Mouse (Mus musculus) adrenal gland, adult 18-20 months (tissue): ENCODE measurements around the gene Tas2r135. TPM values are rescaled to one million over a fixed set of nuclear protein-coding genes. Genes with fewer than 3 reads are reported as not detected.

ENCODE experiments used
- DNase-seq, 2 experiments: peaks; one replicate each; pipeline ENCODE4 v3.0.0; 2021 to 2022; ENCODE audit warnings: low spot score in 2 of 2
- total RNA-seq, 2 experiments: library from RNA; stranded (reverse); gene quantifications; 1 replicate in 1 of 2; 2 replicates in 1 of 2; pipeline ENCODE4 v1.2.3; 2021

Gene Tas2r135
- total RNA-seq, 2 experiments from 2014 or later = 0.38 to 3.4 TPM

DNA sequence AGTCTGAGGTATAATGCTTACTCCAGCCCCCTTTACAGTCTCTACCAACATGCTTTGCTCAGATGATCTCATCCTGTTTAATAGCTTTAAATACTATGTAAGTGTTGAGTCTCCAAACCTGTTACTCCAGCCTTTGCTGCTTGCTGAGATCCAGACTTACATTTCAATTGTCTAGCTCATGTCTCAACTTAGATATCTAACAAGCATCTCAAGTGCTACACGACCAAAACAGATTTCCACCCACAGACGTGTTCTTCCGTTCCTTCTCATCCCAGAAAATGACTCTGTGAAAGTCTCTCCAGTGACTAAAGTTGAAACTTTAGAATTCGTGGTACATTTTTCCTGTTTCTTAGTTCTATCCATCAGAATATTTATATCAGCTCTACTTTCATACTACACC, 21.1 kb downstream of the Tas2r135 start:
- DNase-seq = no peak

DNA sequence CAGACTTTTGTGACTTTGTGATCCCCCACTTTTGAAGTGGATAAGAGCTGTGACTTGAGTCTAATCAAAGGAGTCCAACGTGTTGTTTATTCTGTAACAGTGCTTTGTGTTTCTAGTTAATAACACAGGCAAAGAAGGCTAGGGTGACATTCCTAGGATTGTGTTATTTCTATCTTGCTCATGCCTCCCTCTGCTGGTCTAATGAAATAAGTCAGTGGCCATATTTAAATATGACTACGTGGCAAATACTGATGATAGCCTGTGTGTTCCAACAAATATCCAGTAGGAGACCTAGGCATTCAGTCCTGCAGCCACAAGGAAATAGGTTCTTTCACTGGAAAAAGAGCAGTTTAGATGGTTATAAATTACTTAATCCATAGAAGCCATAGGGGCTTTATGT, 28.3 kb downstream of the Tas2r135 start:
- no peak for DNase-seq

DNA sequence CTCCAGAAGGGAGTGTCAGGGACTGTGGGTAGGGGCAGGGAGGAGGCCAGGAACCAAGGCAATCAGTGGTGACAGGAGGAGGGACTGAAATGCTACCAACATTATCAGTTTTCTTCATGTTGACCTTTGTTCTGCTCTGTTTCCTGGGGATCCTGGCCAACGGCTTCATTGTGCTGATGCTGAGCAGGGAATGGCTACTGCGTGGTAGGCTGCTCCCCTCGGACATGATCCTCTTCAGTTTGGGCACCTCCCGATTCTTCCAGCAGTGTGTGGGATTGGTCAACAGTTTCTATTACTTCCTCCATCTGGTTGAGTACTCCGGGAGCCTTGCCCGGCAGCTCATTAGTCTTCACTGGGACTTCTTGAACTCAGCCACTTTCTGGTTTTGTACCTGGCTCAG, 29.2 kb downstream of the Tas2r135 start, which contains the start of gene Tas2r126:
Tas2r126 (plus strand) TSS at position 90 of the 400 bp plus-strand sequence.
- no peak for DNase-seq

DNA sequence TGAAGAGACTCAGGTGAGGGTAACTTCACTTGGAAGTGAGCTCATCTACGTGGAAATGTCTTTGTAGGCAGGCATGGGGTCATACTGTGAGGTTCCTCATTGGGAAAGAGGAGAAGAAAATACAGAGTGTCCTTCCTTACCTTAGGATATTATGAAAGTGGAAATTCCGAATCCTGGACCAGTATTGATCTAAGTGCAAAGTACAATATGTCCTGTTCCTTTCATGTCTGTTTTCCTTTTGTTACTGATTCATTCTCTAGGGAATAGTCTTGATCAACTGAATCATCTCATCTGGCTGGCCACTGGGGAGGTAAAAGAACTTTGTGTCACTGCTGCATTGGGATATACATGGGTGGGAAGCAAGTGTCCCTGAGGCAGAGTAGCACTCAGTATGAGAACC, 30.3 kb downstream of the Tas2r135 start:
- DNase-seq = no peak

GRCm38 (mm10) chr6:42441395-42441794, 36.2 kb downstream of the Tas2r135 start:
- DNase-seq = no peak

- no peak for DNase-seq
These were observed 39.3 kb downstream of the Tas2r135 start for GRCm38 (mm10) chr6:42444491-42444890.

DNA sequence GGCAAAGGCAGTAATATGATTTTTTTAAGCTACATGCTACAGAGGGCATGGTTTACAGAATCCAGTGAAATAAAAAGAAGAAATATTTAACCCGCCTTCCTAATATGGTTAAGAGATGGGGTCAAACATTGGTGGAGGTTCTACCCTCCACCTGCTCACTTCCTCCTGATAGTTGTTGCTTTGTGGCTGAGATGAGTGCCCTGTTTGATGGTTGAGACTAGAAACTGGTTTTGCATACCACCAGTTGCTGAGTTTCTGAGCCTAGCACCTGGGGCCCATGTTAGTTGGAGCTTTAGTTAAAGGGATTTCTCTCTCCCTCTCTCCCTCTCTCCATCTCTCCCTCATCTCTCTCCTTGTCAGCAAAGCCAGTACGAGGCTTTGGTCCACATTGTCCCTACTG, 42.1 kb downstream of the Tas2r135 start:
- DNase-seq = no peak

Other genes starting within 250 kb of the Tas2r135 start
- not detected for gene Tas2r144, start 190.1 kb upstream of the Tas2r135 start, total RNA-seq
- gene Gstk1, start 159.5 kb upstream of the Tas2r135 start, total RNA-seq = 100 to 1,000 TPM in 1 of 2 experiments, 10 to 100 TPM in 1; 79.7 to 476 TPM
- 1 to 10 TPM in 1 of 2 experiments, under 1 TPM in 1; 0.35 to 5.6 TPM for gene Tmem139, start 143.5 kb upstream of the Tas2r135 start, total RNA-seq
- 10 to 100 TPM; 16.6 to 24.1 TPM for gene Casp2, start 140.4 kb upstream of the Tas2r135 start, total RNA-seq
- gene Clcn1, start 118.7 kb upstream of the Tas2r135 start, total RNA-seq = under 1 TPM; 0.10 TPM
- gene Fam131b, start 80.8 kb upstream of the Tas2r135 start, total RNA-seq = under 1 TPM; 0.13 to 0.29 TPM
- 100 to 1,000 TPM; 115 to 138 TPM for gene Zyx, start 55.8 kb upstream of the Tas2r135 start, total RNA-seq
- under 1 TPM; 0.45 to 0.46 TPM for gene Epha1, start 32.2 kb upstream of the Tas2r135 start, total RNA-seq
- gene Tas2r143, start 5.2 kb upstream of the Tas2r135 start, total RNA-seq = 1 to 10 TPM in 1 of 2 experiments, not detected in 1; 4.5 TPM
- under 1 TPM in 1 of 2 experiments, not detected in 1; 0.89 TPM for gene Tas2r126, start 29.1 kb downstream of the Tas2r135 start, total RNA-seq
- not detected for gene Olfr458, start 59.8 kb downstream of the Tas2r135 start, total RNA-seq
- not detected for gene Olfr457, start 70.9 kb downstream of the Tas2r135 start, total RNA-seq
- not detected for gene Olfr456, start 81.8 kb downstream of the Tas2r135 start, total RNA-seq
- gene Olfr455, start 142.2 kb downstream of the Tas2r135 start, total RNA-seq = not detected
- not detected for gene Tcaf3, start 192.3 kb downstream of the Tas2r135 start, total RNA-seq
- 10 to 100 TPM; 13.1 to 18.9 TPM for gene Tcaf2, start 239.8 kb downstream of the Tas2r135 start, total RNA-seq